Mouse (Mus musculus): ENCODE data around the gene Armc6. TPM values are rescaled to one million over a fixed set of nuclear protein-coding genes. Genes with fewer than 3 reads are reported as not detected.

The Armc6 gene
- polyA plus RNA-seq, 2 experiments from 2014 or later = 8.9 to 13.9 TPM

DNA sequence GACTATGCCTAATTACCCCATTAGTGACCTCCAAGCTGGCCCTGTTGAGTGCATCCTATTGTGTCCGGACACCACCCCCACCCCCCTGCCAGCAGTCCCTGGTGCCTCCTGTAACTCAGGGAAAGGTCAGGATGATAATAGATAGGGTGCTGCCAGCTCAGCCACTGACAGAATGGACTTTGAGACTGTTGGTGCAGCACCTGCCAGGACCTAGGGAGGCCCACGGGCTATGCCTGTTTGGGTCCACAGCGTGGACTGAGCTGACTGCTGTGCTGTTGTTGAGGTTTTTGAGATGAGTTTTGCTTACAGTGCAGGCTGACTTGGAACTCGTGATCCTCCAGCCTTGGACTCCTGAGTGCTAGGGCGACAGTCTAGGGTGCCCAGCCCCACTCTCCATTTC, 41.0 kb downstream of the Armc6 start:
- no peak for ATAC-seq

DNA sequence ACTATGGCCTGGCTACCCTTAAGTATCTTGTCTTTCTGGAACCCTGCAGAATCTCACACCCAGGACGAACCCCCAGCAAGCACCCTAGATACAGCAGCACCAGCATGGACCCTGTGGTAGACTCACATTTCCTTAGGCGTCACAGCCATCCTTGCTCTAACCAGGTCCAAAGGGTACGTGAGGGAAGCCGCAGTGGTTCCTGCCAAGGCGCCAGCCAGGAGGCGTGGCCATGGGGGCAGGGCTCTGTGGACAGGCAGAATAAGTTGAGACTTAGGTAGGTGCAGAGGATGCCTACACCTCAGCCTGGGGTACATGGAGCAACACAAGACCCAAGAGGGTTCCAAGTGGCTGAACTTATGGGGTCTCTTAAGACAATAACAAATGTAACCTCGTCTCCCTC, 45.6 kb downstream of the Armc6 start:
- no peak for ATAC-seq

DNA sequence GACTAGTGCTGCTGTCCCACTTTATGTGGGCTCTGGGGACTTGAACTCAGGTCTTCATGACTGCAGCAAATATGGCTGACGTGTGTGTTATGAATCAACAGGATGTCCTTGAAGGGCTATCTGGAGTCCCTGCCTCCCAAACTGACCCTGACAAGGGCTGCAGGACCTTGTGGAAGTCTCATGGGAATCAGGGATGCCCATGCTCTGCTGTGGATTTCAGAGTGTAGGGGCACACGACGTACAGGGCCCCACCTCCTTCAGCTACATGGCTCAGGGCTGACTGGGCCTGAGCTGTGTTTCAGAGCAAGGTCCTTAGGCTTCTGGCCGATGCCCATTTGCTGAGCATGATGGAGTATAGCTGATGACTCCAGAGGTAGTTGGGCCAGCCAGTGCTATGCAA, 51.1 kb downstream of the Armc6 start:
- ATAC-seq = no peak

DNA sequence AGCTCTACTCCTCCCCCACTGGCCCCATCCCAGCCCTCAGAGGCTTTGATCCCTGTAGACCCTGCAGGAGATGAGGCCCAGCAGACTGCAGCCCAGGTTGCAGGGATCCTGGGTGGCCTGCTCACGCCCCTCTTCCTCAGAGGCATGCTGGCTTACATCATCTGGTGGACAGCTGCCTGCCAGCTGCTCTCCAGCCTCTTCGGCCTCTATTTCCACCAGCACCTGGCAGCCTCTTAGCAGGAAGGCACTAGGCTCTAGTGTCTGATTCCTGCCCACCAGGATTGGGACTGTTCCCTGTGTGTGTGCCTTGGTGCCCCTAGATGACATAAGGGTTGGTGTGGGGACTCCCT, 52.4 kb downstream of the Armc6 start:
- no peak for ATAC-seq

DNA sequence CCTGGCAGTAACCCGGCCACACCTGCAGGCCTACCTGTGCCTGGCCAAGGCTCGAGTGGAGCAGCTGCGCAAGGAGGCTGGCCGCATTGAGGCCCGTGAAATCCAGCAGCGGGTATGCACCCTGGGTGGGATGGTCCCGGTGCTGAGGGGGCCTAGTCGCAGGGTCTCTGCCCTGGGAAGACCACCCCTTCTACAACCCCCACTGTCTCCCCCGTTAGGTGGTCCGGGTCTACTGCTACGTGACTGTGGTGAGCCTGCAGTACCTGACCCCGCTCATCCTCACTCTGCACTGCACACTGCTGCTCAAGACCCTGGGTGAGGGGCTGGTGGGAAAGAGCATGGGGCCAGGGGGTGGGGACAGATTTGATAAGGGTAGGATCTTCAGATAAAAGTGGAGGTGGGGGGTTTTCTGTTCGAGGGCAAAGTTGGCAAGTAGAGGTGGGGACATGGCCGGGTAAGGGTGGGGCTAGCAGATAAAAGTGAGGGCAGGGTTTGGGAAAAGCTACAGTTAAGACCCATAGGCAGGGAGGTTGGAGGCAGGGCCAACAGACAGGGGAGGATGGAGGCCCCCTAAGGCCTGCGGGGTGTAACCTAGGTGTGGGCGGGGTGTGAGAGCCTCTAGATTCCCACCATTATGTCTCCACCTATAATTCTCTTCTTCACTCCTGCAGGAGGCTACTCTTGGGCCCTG, 52.9 kb downstream of the Armc6 start:
- ATAC-seq = no peak

DNA sequence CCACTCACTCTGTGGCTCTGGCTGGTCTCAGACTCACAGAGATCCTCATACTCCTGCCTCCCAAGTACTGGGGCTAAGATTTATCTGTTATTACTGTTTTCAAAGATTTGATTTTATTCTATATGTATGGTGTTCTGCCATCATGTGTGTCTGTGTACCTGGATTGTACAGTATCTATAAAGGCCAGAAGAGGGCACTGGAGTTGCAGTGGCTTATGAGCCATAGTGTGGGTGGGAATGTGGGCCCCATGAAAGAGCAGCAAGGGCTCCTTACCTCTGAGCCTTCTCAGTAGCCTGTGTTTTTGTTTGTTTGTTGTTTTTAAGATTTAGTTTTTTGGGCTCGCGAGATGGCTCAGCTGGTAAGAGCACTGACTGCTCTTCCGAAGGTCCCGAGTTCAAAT, 55.2 kb downstream of the Armc6 start:
- peak; percentile 34 for ATAC-seq

DNA sequence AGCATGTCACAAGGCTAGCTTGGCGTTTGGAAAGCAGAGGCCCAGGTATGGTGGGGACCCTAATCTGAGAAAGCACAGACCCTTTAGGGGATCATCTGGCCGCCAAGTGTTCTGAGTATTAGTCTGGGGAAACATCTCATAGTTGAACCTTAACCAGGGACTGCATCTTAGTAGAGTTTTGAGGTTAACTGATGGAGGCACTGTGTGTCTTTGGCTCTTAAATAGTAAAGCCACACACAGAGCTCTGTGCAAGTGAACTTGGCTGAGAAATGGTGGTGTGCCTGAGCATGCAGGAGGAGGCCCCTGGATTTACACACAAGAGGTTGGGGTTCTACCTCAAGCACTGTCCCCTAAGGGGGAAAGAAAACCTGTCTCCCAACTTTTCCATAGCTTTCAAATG, 56.0 kb downstream of the Armc6 start:
- no peak for ATAC-seq

DNA sequence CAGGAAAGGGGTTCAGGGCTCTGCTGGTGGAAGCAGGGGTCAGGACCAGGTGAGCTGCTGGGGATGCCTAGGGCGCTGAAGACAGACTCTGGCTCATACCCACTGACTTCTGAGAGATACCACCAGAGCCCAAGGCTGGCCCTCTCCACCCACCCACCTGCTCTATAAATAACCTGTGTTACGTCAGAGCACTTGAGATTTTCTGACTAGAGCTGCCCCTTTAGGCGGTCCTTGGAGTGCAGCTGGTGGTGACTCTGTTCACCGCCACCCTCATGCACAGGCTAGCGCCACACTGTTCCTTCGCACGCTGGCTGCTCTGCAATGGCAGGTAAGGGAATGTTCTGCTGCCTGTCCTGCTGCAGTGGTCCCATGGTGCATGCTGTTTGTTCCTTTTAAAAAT, 60.2 kb downstream of the Armc6 start:
- no peak for ATAC-seq

DNA sequence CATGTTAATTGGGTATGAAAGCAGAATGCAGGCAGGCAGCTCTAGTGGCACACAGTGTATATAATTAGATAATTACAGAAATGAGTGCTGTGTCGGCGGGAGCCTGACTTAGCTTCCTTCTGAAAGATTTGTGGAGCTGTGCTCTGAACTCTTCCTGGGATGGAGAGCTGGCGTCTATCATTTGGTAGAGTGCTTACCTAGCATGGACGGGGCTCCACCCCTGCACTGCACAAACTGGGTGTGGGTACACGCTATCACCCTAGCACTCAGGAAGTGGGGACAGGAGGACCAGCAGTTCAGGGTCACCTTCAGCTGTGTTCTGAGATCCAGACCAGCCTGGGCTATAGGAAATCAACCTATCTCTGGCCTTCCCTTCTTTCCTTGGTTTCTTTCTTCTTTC, 60.9 kb downstream of the Armc6 start:
- ATAC-seq = no peak

DNA sequence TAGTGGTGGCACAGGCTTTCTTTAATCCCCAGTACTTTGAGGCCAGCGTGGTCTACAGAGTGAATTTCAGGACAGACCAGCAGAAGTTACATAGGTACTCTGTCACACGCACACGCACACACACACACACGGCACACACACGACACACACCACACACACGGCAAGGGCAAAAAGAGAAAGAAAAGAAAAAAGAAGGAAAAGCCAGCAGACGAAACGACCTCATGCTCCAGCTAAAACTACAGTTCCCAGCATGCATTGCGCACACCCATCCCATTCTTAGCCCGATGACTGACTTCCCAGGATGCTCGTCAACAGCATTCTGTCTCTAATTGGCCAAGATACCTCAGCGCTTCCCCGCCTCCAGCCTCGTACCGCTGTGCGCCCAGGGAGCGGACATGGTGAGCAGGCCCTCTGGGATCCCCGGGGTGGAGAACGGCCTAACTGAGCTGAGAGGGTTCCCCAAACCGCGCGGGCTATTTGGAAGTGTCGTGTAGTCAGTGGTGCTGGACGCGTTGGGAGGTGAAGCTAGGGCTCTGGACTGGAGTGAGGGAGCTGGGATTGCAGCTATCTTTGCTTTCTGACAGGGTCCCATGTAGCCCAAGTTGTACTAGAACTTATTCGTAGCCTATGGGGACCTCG, 62.1 kb downstream of the Armc6 start, which contains the start of gene Tmem161a:
Gene Tmem161a, plus strand, starts transcription at position 314 of the 639 bp plus-strand sequence.
- peak; percentile 100 for ATAC-seq

DNA sequence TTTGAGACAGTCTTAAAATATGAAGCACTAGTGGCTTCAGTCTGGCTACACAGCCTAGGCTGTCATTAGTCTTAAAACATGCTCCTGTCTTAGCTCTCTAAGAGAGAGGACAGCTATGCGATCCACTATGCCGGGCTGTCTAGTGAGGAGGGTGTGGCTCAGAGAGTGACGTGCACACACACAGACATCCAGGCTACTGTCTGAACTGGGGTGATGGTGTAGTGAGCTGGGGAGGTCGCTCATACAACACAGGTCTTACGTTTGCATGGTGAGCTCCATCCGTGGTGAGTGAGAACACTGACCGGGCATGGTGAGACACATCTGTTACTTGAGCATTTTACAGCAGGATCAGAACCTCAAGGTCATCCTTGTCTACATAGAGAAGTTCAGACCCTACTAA, 63.0 kb downstream of the Armc6 start:
- ATAC-seq = no peak

DNA sequence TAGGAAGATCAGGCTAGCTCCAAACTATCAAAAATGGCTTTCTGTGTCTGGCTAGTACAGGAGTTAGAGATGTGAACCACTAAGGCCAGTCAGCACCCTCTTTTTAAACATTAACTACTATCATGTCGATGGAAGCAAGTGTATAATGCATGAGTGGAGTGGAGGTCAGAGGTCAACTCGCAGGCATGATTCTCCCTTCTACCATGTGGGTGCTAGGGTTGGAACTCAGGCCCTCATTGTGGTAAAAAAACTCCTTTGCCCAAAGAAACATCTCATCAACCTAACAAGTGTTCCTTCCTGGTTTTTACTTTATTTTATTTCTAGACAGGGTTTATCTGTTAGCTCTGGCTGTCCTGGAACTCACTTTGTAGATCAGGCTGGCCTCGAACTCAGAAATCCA, 63.5 kb downstream of the Armc6 start:
- ATAC-seq = no peak

Other genes starting within 250 kb of the Armc6 start
- 10 to 100 TPM; 17.4 to 21.6 TPM for gene Gatad2a, start 238.1 kb downstream of the Armc6 start, polyA plus RNA-seq (2017; shearing (Covaris generic))
- gene Mau2, start 191.7 kb downstream of the Armc6 start, polyA plus RNA-seq (2017; shearing (Covaris generic)) = 10 to 100 TPM; 43.3 to 70.0 TPM
- 10 to 100 TPM; 51.1 to 80.3 TPM for gene Sugp1, start 191.7 kb downstream of the Armc6 start, polyA plus RNA-seq (2017; shearing (Covaris generic))
- 1 to 10 TPM in 1 of 2 experiments, under 1 TPM in 1; 0.60 to 1.1 TPM for gene Tm6sf2, start 161.5 kb downstream of the Armc6 start, polyA plus RNA-seq (2017; shearing (Covaris generic))
- gene Hapln4, start 151.0 kb downstream of the Armc6 start, polyA plus RNA-seq (2017; shearing (Covaris generic)) = not detected
- gene Ncan, start 113.6 kb downstream of the Armc6 start, polyA plus RNA-seq (2017; shearing (Covaris generic)) = not detected
- gene Nr2c2ap, start 103.1 kb downstream of the Armc6 start, polyA plus RNA-seq (2017; shearing (Covaris generic)) = 10 to 100 TPM; 43.0 to 59.3 TPM
- gene Rfxank, start 95.3 kb downstream of the Armc6 start, polyA plus RNA-seq (2017; shearing (Covaris generic)) = 10 to 100 TPM; 67.2 to 81.8 TPM
- 10 to 100 TPM; 76.8 to 91.1 TPM for gene Borcs8, start 95.0 kb downstream of the Armc6 start, polyA plus RNA-seq (2017; shearing (Covaris generic))
- gene Mef2b, start 94.8 kb downstream of the Armc6 start, polyA plus RNA-seq (2017; shearing (Covaris generic)) = 1 to 10 TPM in 1 of 2 experiments, not detected in 1; 1.5 TPM
- 10 to 100 TPM; 25.3 to 54.7 TPM for gene Tmem161a, start 62.1 kb downstream of the Armc6 start, polyA plus RNA-seq (2017; shearing (Covaris generic))
- gene Slc25a42, start 22.2 kb downstream of the Armc6 start, polyA plus RNA-seq (2017; shearing (Covaris generic)) = 1 to 10 TPM; 6.2 to 9.7 TPM
- 10 to 100 TPM; 19.9 to 35.1 TPM for gene Sugp2, start 240 bp downstream of the Armc6 start, polyA plus RNA-seq (2017; shearing (Covaris generic))
- 1 to 10 TPM in 1 of 2 experiments, under 1 TPM in 1; 0.62 to 1.6 TPM for gene Homer3, start 48.4 kb upstream of the Armc6 start, polyA plus RNA-seq (2017; shearing (Covaris generic))
- 10 to 100 TPM; 57.8 to 74.2 TPM for gene Ddx49, start 68.0 kb upstream of the Armc6 start, polyA plus RNA-seq (2017; shearing (Covaris generic))
- gene Cope, start 68.1 kb upstream of the Armc6 start, polyA plus RNA-seq (2017; shearing (Covaris generic)) = 100 to 1,000 TPM; 321 to 359 TPM
- gene Cers1, start 81.3 kb upstream of the Armc6 start, polyA plus RNA-seq (2017; shearing (Covaris generic)) = not detected
- under 1 TPM in 1 of 2 experiments, not detected in 1; 0.71 TPM for gene Gdf1, start 95.4 kb upstream of the Armc6 start, polyA plus RNA-seq (2017; shearing (Covaris generic))
- gene Upf1, start 118.8 kb upstream of the Armc6 start, polyA plus RNA-seq (2017; shearing (Covaris generic)) = 10 to 100 TPM; 11.4 to 14.5 TPM
- gene Comp, start 139.1 kb upstream of the Armc6 start, polyA plus RNA-seq (2017; shearing (Covaris generic)) = under 1 TPM in 1 of 2 experiments, not detected in 1; 0.28 TPM
- 1 to 10 TPM; 7.6 to 9.3 TPM for gene Crtc1, start 205.1 kb upstream of the Armc6 start, polyA plus RNA-seq (2017; shearing (Covaris generic))
- gene Klhl26, start 242.5 kb upstream of the Armc6 start, polyA plus RNA-seq (2017; shearing (Covaris generic)) = 10 to 100 TPM in 1 of 2 experiments, 1 to 10 TPM in 1; 7.2 to 20.1 TPM